Mouse (Mus musculus): ENCODE results near the gene Bcar3. TPM values are rescaled to one million over a fixed set of nuclear protein-coding genes. Genes with fewer than 3 reads are reported as not detected.

The Bcar3 gene
- polyA plus RNA-seq, 1 experiment from 2014 or later, result 5.9 TPM

GRCm38 (mm10) chr3:122344350-122344749 is 50.4 kb downstream of the Bcar3 start:
- H3K4me3 ChIP-seq, result no peak overlapping the region
- 0 out of 2 replicates have a peak, but pooled peaks cover 3% of the 10 kb centered on the region for H3K4me1 ChIP-seq (replicated peaks)
- H3K4me2 ChIP-seq, result no peak overlapping the region
- H3K9ac ChIP-seq, result no peak overlapping the region
- ATAC-seq (ENCODE audit: low FRiP score, low read depth), result no peak
- 87% methylated on average over 5 of the region's 5 CpGs for WGBS
- no peaks in the 10 kb centered on the region for H3K36me3 ChIP-seq
- no peaks in the 10 kb centered on the region for H3K9me3 ChIP-seq
- H3K27me3 ChIP-seq, result no peaks in the 10 kb centered on the region
- no peak overlapping the region for H3K27ac ChIP-seq (replicated peaks)

GRCm38 (mm10) chr3:122345977-122346472 is 52.1 kb downstream of the Bcar3 start:
- H3K4me2 ChIP-seq, result no peak overlapping the region
- no peaks in the 10 kb centered on the region for H3K36me3 ChIP-seq
- H3K9me3 ChIP-seq, result no peaks in the 10 kb centered on the region
- H3K27me3 ChIP-seq, result no peaks in the 10 kb centered on the region
- WGBS, result 96% methylated on average over 1 of the region's 1 CpGs
- no peak overlapping the region for H3K4me3 ChIP-seq
- 0 out of 2 replicates have a peak, but pooled peaks cover 3% of the 10 kb centered on the region for H3K4me1 ChIP-seq (replicated peaks)
- H3K9ac ChIP-seq, result no peak overlapping the region
- H3K27ac ChIP-seq (replicated peaks), result no peak overlapping the region
- no peak for ATAC-seq (ENCODE audit: low FRiP score, low read depth)

DNA sequence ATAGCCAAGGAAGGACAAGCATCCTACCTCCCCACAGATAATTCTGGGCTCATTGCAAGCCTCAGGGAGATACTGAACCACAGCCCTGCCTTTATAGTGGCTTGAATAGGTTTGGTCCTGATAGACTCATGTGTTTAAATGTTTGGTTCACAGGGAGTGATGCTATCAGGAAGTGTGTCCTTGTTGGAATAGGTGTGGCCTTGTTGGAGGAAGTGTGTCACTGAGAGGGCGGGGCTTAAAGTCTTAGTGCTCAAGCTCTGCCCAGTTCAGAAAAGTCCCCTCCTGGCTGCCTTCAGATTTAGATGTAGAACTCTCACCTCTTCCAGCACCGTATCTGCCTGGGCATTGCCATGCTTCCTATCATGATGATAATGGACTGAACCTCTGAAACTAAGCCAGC is 52.7 kb downstream of the Bcar3 start:
- H3K4me1 ChIP-seq (replicated peaks), result 0 out of 2 replicates have a peak, but pooled peaks cover 3% of the 10 kb centered on the region
- no peak for ATAC-seq (ENCODE audit: low FRiP score, low read depth)
- no peak overlapping the region for H3K4me2 ChIP-seq
- H3K4me3 ChIP-seq, result no peak overlapping the region
- no peaks in the 10 kb centered on the region for H3K9me3 ChIP-seq
- no peak overlapping the region for H3K27ac ChIP-seq (replicated peaks)
- 92% methylated on average over 2 of the region's 2 CpGs for WGBS
- no peak overlapping the region for H3K9ac ChIP-seq
- H3K36me3 ChIP-seq, result no peaks in the 10 kb centered on the region
- no peaks in the 10 kb centered on the region for H3K27me3 ChIP-seq

DNA sequence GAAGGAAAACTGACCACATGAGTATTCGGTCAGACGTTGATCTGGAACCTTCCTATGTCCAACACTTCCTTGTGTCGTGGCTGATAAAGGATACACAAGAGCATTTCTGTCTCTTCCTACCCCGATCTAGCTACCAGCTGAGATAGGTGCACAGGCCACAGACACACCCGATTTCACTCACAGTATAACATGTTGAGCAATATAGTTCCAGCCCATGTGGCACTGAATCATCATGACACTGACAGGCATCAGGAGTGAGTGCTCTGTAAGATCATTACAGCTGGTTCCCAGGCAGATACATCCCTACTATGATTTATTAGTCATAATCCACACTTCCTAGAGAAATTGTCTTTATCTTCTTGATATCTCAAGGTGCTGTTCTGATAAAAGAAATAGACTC is 54.7 kb downstream of the Bcar3 start:
- H3K4me1 ChIP-seq (replicated peaks), result no peaks in the 10 kb centered on the region
- WGBS, result 88% methylated on average over 5 of the region's 5 CpGs
- no peak overlapping the region for H3K9ac ChIP-seq
- H3K4me2 ChIP-seq, result no peak overlapping the region
- H3K27me3 ChIP-seq, result no peaks in the 10 kb centered on the region
- no peaks in the 10 kb centered on the region for H3K9me3 ChIP-seq
- H3K4me3 ChIP-seq, result no peak overlapping the region
- no peak overlapping the region for H3K27ac ChIP-seq (replicated peaks)
- ATAC-seq (ENCODE audit: low FRiP score, low read depth), result no peak
- no peaks in the 10 kb centered on the region for H3K36me3 ChIP-seq

DNA sequence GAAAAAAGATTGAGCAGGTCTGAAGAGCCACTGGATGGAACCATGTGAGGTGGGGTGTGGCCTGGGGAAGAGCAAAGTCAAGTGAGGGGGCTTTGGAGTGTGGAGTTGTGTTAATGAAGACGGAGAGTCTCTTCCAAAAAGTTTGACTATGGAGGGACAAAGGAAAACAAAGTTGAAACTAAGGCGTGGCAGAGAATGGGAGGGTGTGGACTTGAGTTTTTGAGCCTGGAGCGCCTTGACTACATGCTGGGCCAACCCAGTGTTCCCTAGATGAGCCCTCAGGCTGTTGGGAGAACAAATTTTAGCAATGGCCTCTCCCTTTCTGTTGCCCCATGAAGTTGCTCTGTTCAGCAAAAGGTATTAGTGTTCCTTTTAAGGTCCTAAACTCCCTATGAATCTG is 58.9 kb downstream of the Bcar3 start:
- Histone ChIP-seq H3K36me3 (no peaks in the 10 kb centered on the region), H3K27ac (replicated peaks) (no peak overlapping the region), H3K4me1 (replicated peaks) (no peaks in the 10 kb centered on the region), H3K9me3 (no peaks in the 10 kb centered on the region), H3K4me2 (no peak overlapping the region), H3K4me3 (no peak overlapping the region), H3K27me3 (no peaks in the 10 kb centered on the region), H3K9ac (no peak overlapping the region)
- 91% methylated on average over 3 of the region's 3 CpGs for WGBS
- no peak for ATAC-seq (ENCODE audit: low FRiP score, low read depth)

DNA sequence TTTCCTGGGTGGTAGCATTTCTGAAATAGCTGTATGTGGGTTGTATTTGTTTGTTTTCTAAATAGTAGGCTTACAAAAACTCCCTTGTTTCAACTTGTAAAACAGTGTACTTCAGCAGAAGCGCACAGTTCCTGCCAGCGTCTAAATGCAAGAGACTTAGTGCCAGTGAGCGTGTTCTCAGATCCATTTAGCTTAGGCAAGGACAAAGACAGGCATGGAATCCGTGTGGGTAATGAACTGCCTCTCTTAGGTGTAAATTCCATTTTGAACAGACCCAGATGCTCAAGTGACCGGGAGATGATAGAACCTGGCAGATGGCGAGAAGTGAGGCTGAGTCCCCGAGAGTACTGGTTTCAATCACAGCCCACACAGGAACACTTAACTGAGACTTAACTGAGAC is 65.5 kb downstream of the Bcar3 start:
- H3K27me3 ChIP-seq, result no peaks in the 10 kb centered on the region
- H3K9ac ChIP-seq, result no peak overlapping the region
- no peak overlapping the region for H3K4me3 ChIP-seq
- H3K36me3 ChIP-seq, result no peaks in the 10 kb centered on the region
- no peak overlapping the region for H3K27ac ChIP-seq (replicated peaks)
- H3K4me2 ChIP-seq, result no peak overlapping the region
- 67% methylated on average over 7 of the region's 7 CpGs for WGBS
- no peak for ATAC-seq (ENCODE audit: low FRiP score, low read depth)
- no peaks in the 10 kb centered on the region for H3K4me1 ChIP-seq (replicated peaks)
- H3K9me3 ChIP-seq, result no peaks in the 10 kb centered on the region

DNA sequence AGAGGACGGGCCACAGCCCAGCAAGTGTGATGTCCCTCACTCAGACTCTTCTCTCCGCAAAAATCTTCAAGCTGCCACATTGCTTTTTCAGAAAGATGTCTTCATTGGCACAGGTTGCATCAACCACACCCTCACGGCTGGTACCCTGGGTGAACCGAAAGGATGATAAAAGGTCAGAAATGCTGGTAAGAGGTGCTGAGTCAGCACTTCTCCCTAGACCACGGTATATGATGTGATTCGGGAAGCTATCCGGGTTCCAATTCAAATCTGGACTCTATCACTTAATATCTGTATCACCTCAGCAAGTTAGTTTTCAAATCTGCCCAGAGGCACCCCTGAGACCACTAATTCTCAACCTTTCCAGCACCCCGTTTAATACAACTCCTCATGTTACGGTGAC is 66.0 kb downstream of the Bcar3 start:
- Histone ChIP-seq H3K9ac (no peak overlapping the region), H3K4me3 (no peak overlapping the region), H3K9me3 (no peaks in the 10 kb centered on the region), H3K27me3 (no peaks in the 10 kb centered on the region), H3K4me1 (replicated peaks) (peaks cover 2% of the 10 kb centered on the region; the same call in 1 of the 2 replicates), H3K4me2 (no peak overlapping the region), H3K36me3 (no peaks in the 10 kb centered on the region), H3K27ac (replicated peaks) (no peak overlapping the region)
- no peak for ATAC-seq (ENCODE audit: low FRiP score, low read depth)
- WGBS, result 92% methylated on average over 9 of the region's 9 CpGs

DNA sequence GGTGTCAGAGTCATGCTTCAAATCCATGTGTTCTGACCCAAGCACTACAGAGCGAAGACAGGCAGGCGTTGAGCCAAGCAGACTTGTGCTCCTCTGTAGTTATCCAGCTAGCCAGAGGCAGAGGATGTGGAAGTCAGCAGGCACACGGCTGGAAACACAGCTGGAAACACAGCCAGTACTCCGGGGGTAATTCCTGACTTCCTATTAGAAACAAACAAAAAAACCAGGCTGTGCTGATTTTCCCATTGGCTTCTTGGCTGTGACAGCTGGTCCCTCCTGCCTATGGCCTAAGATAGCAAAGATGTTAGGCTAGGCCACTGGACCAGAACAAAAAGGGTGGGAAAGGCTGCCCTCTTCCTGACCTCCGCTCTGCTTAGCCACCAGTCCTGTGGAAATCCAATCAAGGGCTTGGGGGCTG is 66.8 kb downstream of the Bcar3 start:
- H3K27ac ChIP-seq (replicated peaks), result no peak overlapping the region
- H3K9ac ChIP-seq, result no peak overlapping the region
- no peaks in the 10 kb centered on the region for H3K9me3 ChIP-seq
- H3K27me3 ChIP-seq, result no peaks in the 10 kb centered on the region
- 31% methylated on average over 5 of the region's 5 CpGs for WGBS
- no peak for ATAC-seq (ENCODE audit: low FRiP score, low read depth)
- H3K36me3 ChIP-seq, result no peaks in the 10 kb centered on the region
- H3K4me3 ChIP-seq, result no peak overlapping the region
- peaks cover 8% of the 10 kb centered on the region; the same call in 1 of the 2 replicates for H3K4me1 ChIP-seq (replicated peaks)
- H3K4me2 ChIP-seq, result no peak overlapping the region

- whole genome bisulfite sequencing, result 44% methylated on average over 2 of the region's 2 CpGs
- Histone ChIP-seq H3K27ac (replicated peaks) (no peak overlapping the region), H3K9ac (no peak overlapping the region), H3K4me3 (no peak overlapping the region), H3K36me3 (no peaks in the 10 kb centered on the region), H3K4me2 (no peak overlapping the region), H3K9me3 (no peaks in the 10 kb centered on the region), H3K27me3 (no peaks in the 10 kb centered on the region), H3K4me1 (replicated peaks) (peaks cover 8% of the 10 kb centered on the region; the same call in 1 of the 2 replicates)
- no peak for ATAC-seq (ENCODE audit: low FRiP score, low read depth)
These were observed 68.8 kb downstream of the Bcar3 start for GRCm38 (mm10) chr3:122362719-122363118.

DNA sequence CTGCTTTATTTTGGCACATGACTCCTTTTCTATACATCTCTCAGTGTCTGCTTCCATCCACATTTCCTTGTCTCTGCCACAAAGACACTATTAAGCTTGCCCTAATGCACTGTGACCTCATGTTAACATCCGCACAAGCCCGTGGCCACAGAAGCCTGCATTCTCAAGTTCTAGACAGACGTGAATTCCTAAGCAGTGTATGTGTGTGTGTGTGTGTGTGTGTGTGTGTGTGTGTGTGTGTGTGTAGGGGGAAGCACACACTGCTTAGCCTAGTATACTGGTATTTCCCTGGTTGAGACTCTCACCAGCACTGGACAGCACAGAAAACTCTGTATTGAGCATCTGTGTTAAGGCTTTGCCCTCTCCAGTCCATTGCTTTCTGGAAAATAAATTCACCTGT is 70.6 kb downstream of the Bcar3 start:
- no peaks in the 10 kb centered on the region for H3K36me3 ChIP-seq
- H3K4me3 ChIP-seq, result no peak overlapping the region
- peaks cover 8% of the 10 kb centered on the region; the same call in 1 of the 2 replicates for H3K4me1 ChIP-seq (replicated peaks)
- no peak for ATAC-seq (ENCODE audit: low FRiP score, low read depth)
- H3K27me3 ChIP-seq, result no peaks in the 10 kb centered on the region
- no peak overlapping the region for H3K4me2 ChIP-seq
- H3K9ac ChIP-seq, result no peak overlapping the region
- H3K9me3 ChIP-seq, result no peaks in the 10 kb centered on the region
- no peak overlapping the region for H3K27ac ChIP-seq (replicated peaks)
- WGBS, result 17% methylated on average over 3 of the region's 3 CpGs

GRCm38 (mm10) chr3:122365326-122365725 is 71.4 kb downstream of the Bcar3 start:
- no peaks in the 10 kb centered on the region for H3K9me3 ChIP-seq
- no peak overlapping the region for H3K9ac ChIP-seq
- 7% methylated on average over 3 of the region's 3 CpGs for WGBS
- H3K27me3 ChIP-seq, result no peaks in the 10 kb centered on the region
- H3K4me2 ChIP-seq, result no peak overlapping the region
- ATAC-seq (ENCODE audit: low FRiP score, low read depth), result peak; percentile 75
- peak overlapping the region; percentile 48; the same call in 1 of the 2 replicates for H3K27ac ChIP-seq (replicated peaks)
- H3K4me1 ChIP-seq (replicated peaks), result peaks cover 8% of the 10 kb centered on the region; the same call in 1 of the 2 replicates
- no peaks in the 10 kb centered on the region for H3K36me3 ChIP-seq
- H3K4me3 ChIP-seq, result no peak overlapping the region

DNA sequence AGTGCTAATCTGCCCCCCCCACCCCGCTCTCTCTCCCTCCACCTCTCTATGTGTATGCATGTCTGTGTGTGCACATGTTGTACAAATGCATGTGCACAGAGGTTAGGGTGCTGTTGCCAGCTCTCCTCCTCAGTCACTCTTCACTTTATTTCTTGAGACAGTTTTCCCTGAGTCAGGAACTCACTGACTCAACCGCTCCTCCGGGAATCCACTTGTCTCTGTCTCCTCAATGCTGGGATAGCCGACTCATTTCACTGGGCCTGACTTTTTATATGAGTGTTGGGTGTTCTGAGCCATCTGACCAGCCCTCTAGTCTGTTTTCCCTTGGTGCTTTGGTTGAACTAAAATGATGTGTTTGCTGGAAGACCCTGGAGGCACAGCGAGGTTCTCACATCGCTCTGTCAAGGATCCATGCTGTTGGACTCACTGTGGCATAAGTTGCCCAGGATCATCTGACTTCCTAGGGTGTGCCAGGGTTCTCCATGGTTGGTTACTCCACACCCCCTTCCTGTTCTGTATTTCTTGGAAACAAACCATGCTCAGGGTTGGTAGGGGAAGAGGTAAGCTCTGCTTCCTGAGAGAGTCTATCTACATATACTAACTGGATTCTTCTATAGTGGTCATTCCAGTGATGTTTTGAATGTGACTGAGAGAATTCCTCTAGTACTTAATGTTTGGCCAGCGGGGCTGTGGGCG is 77.9 kb downstream of the Bcar3 start:
- Histone ChIP-seq H3K4me3 (no peak overlapping the region), H3K27me3 (no peaks in the 10 kb centered on the region), H3K4me1 (replicated peaks) (peaks cover 9% of the 10 kb centered on the region), H3K36me3 (no peaks in the 10 kb centered on the region), H3K9me3 (no peaks in the 10 kb centered on the region), H3K4me2 (no peak overlapping the region), H3K9ac (no peak overlapping the region), H3K27ac (replicated peaks) (no peak overlapping the region)
- ATAC-seq (ENCODE audit: low FRiP score, low read depth), result no peak
- WGBS, result 92% methylated on average over 8 of the region's 8 CpGs

DNA sequence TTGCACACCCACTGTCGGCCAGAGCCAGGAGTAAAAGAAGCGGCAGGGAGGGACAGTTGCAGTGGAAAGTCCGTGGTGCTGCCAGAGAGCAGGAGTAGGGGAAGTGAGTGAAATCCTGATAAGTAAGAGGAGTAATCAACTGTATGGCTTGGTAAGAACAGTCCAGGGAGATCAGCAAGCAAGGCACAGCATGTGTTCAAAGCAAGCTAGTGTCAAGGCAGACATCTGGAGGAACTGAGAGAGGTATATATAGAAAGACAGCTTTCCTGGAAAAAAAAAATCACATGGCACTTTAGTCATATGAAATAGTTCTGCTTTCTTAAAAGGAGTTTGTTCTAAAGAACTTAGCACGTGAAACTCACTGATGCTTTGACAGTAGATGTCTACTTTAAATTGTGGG is 78.7 kb downstream of the Bcar3 start:
- H3K4me3 ChIP-seq, result no peak overlapping the region
- no peaks in the 10 kb centered on the region for H3K27me3 ChIP-seq
- no peak overlapping the region for H3K9ac ChIP-seq
- no peak overlapping the region for H3K4me2 ChIP-seq
- ATAC-seq (ENCODE audit: low FRiP score, low read depth), result no peak
- H3K27ac ChIP-seq (replicated peaks), result no peak overlapping the region
- H3K9me3 ChIP-seq, result no peaks in the 10 kb centered on the region
- H3K36me3 ChIP-seq, result no peaks in the 10 kb centered on the region
- H3K4me1 ChIP-seq (replicated peaks), result peaks cover 13% of the 10 kb centered on the region
- 81% methylated on average over 4 of the region's 4 CpGs for WGBS
